Mouse (Mus musculus): ENCODE results near the gene Zfp128. TPM values are rescaled to one million over a fixed set of nuclear protein-coding genes. Genes with fewer than 3 reads are reported as not detected.
"Not testable (repeated sequence)": the region's sequence is repeated elsewhere in the genome, so short reads cannot be mapped to it uniquely, and the experiment has no call there.

Zfp128 gene
- polyA plus RNA-seq (2017; shearing (Covaris generic)), result 1 to 10 TPM; 1.1 to 1.6 (median 1.6) TPM

GRCm38 (mm10) chr7:12880911-12881660 lies at the start of gene Zfp128:
Zfp128 (plus strand) TSS chr7:12881177.
- ATAC-seq, result peak; percentile 100

DNA sequence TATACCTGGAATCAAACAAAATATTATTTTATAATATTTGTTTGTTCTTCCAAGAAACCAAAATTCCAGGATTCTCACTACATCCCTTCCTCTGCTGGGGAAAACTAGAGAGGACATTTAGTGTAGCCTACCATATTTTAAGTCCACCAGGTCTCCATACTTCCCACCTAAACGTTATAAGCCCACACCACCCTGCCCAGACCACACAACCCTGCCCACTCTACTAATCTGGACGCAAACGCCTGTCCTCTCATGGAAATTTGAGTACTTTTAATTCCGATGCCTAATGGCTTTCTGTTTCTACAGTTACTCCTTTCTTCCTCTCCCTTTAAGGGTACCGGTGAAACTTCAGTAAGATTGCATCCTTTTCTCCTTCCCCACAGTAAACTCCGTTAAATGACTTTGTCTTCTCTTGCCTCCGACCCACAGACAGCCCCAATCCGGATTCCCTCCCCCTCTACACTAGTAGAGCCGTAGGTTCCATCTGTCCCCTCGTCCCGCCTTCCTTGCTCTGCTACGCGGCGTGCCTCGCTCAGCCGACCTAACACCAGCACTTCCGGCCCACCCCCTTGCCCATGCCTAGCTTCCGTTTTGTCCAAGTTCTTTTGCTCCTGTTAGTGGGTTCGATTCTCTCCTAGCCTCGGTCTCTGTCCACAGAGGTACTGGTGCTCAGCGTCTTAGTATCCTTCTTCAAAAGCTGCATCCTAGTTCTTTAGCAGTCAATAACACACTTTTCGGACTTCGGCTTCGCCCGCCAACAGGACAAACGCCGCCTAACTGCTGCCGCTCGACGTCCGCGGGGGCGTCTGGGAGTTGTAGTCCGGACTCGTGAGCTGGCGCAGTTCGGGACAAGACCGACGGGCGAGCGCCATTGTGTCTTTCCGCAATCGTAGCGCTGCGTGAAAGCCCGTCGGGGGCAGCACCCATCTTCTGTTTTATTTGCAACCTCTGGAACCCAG lies 46.5 kb upstream of the Zfp128 start, which contains the start of gene Zfp110:
Gene Zfp110, plus strand, starts transcription at position 600 of the 959 bp plus-strand sequence.
- peak; percentile 94 for ATAC-seq

- peak; percentile 19 for ATAC-seq
Measured at GRCm38 (mm10) chr7:12835193-12835671, 45.7 kb upstream of the Zfp128 start.

- no peak for ATAC-seq
Measured at GRCm38 (mm10) chr7:12835779-12836178, 45.2 kb upstream of the Zfp128 start.

GRCm38 (mm10) chr7:12874301-12874700 lies 6.7 kb upstream of the Zfp128 start:
- peak; percentile 54 for ATAC-seq

- no peak for ATAC-seq
Measured at GRCm38 (mm10) chr7:12880036-12880435, 941 bp upstream of the Zfp128 start.

DNA sequence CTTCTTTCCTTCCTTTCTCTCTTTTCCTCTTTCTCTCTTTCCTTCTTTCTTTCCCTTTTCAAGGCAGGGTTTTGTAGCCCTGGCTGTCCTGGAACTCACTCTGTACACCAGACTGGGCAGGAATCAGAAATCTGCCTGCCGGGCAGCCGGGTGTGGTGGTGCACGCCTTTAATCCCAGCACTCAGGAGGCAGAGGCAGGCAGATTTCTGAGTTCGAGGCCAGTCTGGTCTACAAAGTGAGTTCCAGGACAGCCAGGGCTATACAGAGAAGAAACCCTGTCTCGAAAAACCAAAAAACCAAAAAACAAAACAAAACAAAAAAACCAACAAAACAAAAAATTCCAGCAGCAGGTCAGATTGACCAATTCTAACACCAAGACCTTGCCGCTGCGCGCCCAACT lies 480 bp upstream of the Zfp128 start:
- peak; percentile 8 for ATAC-seq

DNA sequence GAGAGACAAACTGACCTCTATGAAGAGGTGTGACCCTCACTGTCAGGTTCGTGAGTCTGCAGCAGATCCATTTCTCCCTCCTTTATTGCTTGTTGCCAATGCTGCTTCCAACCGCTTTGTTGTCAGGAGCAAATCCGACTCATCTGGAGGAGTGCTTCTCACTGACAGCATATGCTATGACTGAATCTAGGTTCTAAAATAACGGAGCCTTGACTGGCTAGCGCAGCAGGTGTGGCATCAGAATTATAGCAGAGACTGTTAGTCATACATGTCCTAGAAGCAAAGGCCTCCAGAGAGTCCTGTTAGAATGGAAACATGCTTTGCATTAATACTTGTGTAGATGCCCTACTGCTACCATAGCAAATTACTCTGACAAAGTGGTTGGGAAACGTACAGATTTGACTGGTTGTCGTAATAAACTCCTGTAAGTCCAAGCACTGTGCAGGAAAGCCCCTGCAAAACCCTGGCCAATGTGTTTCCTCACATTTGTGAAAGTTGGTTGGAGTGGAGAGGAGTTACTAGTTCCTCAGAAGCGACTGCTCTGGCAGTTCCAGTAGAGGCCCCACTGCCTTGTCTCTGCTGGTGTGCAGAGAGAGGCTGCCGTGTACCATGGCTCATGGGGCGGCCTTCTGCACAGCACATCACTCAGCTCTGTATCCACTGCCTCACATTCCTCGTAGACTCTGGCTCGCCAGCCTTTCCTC lies 5.7 kb downstream of the Zfp128 start:
- no peak for ATAC-seq

GRCm38 (mm10) chr7:12887585-12887984 lies 6.6 kb downstream of the Zfp128 start:
- ATAC-seq, result no peak

- peak; percentile 36 for ATAC-seq
Measured at GRCm38 (mm10) chr7:12890928-12891327, 10.0 kb downstream of the Zfp128 start.

- ATAC-seq, result peak; percentile 47
Measured at GRCm38 (mm10) chr7:12891334-12891733, 10.4 kb downstream of the Zfp128 start.

- peak; percentile 99 for ATAC-seq
Measured at GRCm38 (mm10) chr7:12897655-12898410, 16.9 kb downstream of the Zfp128 start, which contains the start of gene Zscan22. Zscan22 (plus strand) TSS chr7:12897815.

GRCm38 (mm10) chr7:12901517-12901916 lies 20.5 kb downstream of the Zfp128 start:
- no peak for ATAC-seq

- ATAC-seq, result peak; percentile 80
Measured at GRCm38 (mm10) chr7:12903623-12904022, 22.6 kb downstream of the Zfp128 start.

- ATAC-seq, result no peak
Measured at GRCm38 (mm10) chr7:12905146-12905545, 24.2 kb downstream of the Zfp128 start.

DNA sequence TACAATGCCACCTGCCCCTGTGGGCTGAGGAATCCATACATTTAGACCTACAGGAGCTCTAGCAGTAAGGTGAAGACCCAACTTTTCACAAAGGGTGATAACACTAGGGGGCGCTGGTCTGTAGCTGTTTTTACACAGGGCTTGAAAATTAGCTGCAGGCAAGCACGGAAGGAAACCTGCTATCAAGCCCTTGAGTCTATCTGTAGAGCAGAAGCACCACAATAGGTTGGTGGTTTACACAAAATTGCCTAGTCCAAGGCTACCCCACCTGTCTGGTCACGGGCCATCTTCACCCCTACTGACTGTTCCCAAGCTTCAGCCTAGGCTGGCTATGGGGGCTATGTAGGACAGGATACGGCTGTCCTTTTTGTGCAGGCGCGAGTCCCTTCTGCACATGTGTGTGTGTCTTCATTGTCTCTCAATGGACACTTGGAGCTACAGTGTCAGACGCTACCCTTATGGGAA lies 28.6 kb downstream of the Zfp128 start:
- peak; percentile 75 for ATAC-seq

GRCm38 (mm10) chr7:12910181-12910668 lies 29.2 kb downstream of the Zfp128 start:
- ATAC-seq, result peak; percentile 69

DNA sequence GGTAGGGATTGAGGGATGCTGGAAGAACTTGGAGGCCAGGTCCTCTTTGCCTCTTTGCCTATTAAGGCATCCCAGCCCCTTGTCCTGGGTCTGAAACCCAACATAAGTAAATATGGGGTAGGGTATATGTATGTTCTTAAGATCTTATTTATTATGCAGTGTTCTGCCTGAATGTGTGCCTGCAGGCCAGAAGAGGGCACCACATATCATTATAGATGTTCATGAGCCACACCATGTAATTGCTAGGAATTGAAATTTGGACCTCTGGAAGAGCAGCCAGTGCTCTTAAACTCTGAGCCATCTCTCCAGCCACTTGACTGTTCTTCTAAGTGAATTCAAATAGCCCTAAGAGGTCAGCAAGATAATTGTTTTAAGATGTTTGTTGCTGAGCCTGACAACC lies 32.6 kb downstream of the Zfp128 start:
- ATAC-seq, result no peak

- not testable (repeated sequence) for ATAC-seq
Measured at GRCm38 (mm10) chr7:12920495-12920894, 39.5 kb downstream of the Zfp128 start.

- ATAC-seq, result no peak
Measured at GRCm38 (mm10) chr7:12921318-12921704, 40.3 kb downstream of the Zfp128 start.

Measured in inflammation-experienced regulatory T-cells, adult 6 months (primary cell).